Mouse (Mus musculus): ENCODE measurements around the gene Rrp1.

GRCm38 (mm10) chr10:78390982-78391470, 21.8 kb downstream of the Rrp1 start:
- TF ChIP-seq CTCF (IDR thresholded peaks at IDR 0.05; ENCODE audit: borderline replicate concordance, insufficient read depth, low read length) (no peak), POLR2A (IDR thresholded peaks at IDR 0.05; ENCODE audit: low read depth, low read length) (no peak)

Measured in embryonic fibroblast, embryonic 13.5 days (primary cell).